Mouse (Mus musculus) heart, embryonic 11.5 days (tissue): ENCODE results near the gene H1foo. TPM values are rescaled to one million over a fixed set of nuclear protein-coding genes. Genes with fewer than 3 reads are reported as not detected.

Experiments used
- ATAC-seq: fragments of 200-750 bp; cut with Nextera tagmentation; replicated peaks from 2 replicates; pipeline ENCODE4 v1.8.0; 2017; ENCODE audit warnings: moderate library complexity; ENCODE audit not compliant: insufficient number of reproducible peaks, low FRiP score, low TSS enrichment
- H3K27ac ChIP-seq: fragments of 300-500 bp; sonication (generic); 2 replicates; pipeline ENCODE4 v1.5.1; 2014; ENCODE audit warnings: mild to moderate bottlenecking, low read depth, low read length
- H3K27me3 ChIP-seq: fragments of 300-500 bp; sonication (generic); 2 replicates; pipeline ENCODE4 v1.6.1; 2014; ENCODE audit warnings: mild to moderate bottlenecking, low read length, mixed read lengths; ENCODE audit not compliant: control insufficient read depth, insufficient read depth
- H3K36me3 ChIP-seq: fragments of 300-500 bp; sonication (generic); 2 replicates; pipeline ENCODE4 v1.6.1; 2014; ENCODE audit warnings: mild to moderate bottlenecking, low read length, moderate library complexity, mixed read lengths; ENCODE audit not compliant: control insufficient read depth, insufficient read depth
- H3K4me1 ChIP-seq: fragments of 300-500 bp; sonication (generic); 2 replicates; pipeline ENCODE4 v1.6.1; 2014; ENCODE audit warnings: low read length; ENCODE audit not compliant: control insufficient read depth, insufficient read depth
- H3K4me2 ChIP-seq: fragments of 300-500 bp; sonication (generic); 2 replicates; pipeline ENCODE4 v1.6.1; 2014; ENCODE audit warnings: mild to moderate bottlenecking, moderate library complexity
- H3K4me3 ChIP-seq: fragments of 300-500 bp; sonication (generic); 2 replicates; pipeline ENCODE4 v1.5.1; 2014; ENCODE audit warnings: low read depth, low read length
- H3K9ac ChIP-seq: fragments of 300-500 bp; sonication (generic); 2 replicates; pipeline ENCODE4 v1.6.1; 2014; ENCODE audit warnings: mild to moderate bottlenecking, low read depth, low read length, moderate library complexity
- H3K9me3 ChIP-seq: fragments of 300-500 bp; sonication (generic); replicated peaks from 2 replicates; pipeline ENCODE4 v1.6.1; 2016; ENCODE audit warnings: low read length; ENCODE audit not compliant: control insufficient read depth
- WGBS: fragments of 180-500 bp; shearing (Covaris S2); extraction: QIAGEN DNeasy Blood & Tissue Kit; methylation state at CpG from one replicate; pipeline ENCODE4 v1.1.7; 2014; ENCODE audit not compliant: insufficient replicate concordance; 5-methylcytosine and 5-hydroxymethylcytosine counted together
- polyA plus RNA-seq: library from polyadenylated mRNA; unstranded; fragments of >200 nt; fragmentation: Nextera tagmentation; extraction: Ambion mirVana; gene quantifications from 2 replicates; pipeline ENCODE4 v1.2.1, GENCODE M21; 2014

H1foo gene
- polyA plus RNA-seq, 1 experiment from 2014 or later = not detected

- Histone ChIP-seq H3K27ac (no peak overlapping the region), H3K36me3 (peaks cover 2% of the 10 kb centered on the region; the same call in 1 of the 2 replicates), H3K9ac (no peak overlapping the region), H3K9me3 (no peaks in the 10 kb centered on the region), H3K4me2 (no peak overlapping the region), H3K4me3 (no peak overlapping the region), H3K27me3 (no peaks in the 10 kb centered on the region), H3K4me1 (peaks cover 44% of the 10 kb centered on the region)
- no peak for ATAC-seq
- 64% methylated on average over 2 of the region's 2 CpGs for whole genome bisulfite sequencing
These were observed 37.9 kb upstream of the H1foo start for GRCm38 (mm10) chr6:115906871-115907270.

- Histone ChIP-seq H3K9ac (no peak overlapping the region; the same call in 1 of the 2 replicates), H3K27ac (no peak overlapping the region), H3K36me3 (peaks cover 2% of the 10 kb centered on the region; the same call in 1 of the 2 replicates), H3K4me3 (no peak overlapping the region), H3K27me3 (no peaks in the 10 kb centered on the region), H3K9me3 (no peaks in the 10 kb centered on the region), H3K4me1 (peaks cover 48% of the 10 kb centered on the region), H3K4me2 (no peak overlapping the region)
- ATAC-seq = no peak
- WGBS = 26% methylated on average over 6 of the region's 6 CpGs
These were observed 36.2 kb upstream of the H1foo start for GRCm38 (mm10) chr6:115908421-115908982.

GRCm38 (mm10) chr6:115909052-115909451 is 35.7 kb upstream of the H1foo start:
- H3K36me3 ChIP-seq = peaks cover 2% of the 10 kb centered on the region; the same call in 1 of the 2 replicates
- peaks cover 49% of the 10 kb centered on the region for H3K4me1 ChIP-seq
- H3K4me2 ChIP-seq = no peak overlapping the region
- 31% methylated on average over 3 of the region's 3 CpGs for WGBS
- peak overlapping the region; percentile 54; the same call in 1 of the 2 replicates for H3K27ac ChIP-seq
- no peaks in the 10 kb centered on the region for H3K9me3 ChIP-seq
- no peak for ATAC-seq
- H3K27me3 ChIP-seq = no peaks in the 10 kb centered on the region
- peak overlapping the region; percentile 56 for H3K9ac ChIP-seq
- H3K4me3 ChIP-seq = no peak overlapping the region

- Histone ChIP-seq H3K4me2 (no peak overlapping the region), H3K27ac (peak overlapping the region; percentile 54; the same call in 1 of the 2 replicates), H3K4me3 (no peak overlapping the region), H3K4me1 (peaks cover 57% of the 10 kb centered on the region), H3K36me3 (peaks cover 2% of the 10 kb centered on the region; the same call in 1 of the 2 replicates), H3K9ac (peak overlapping the region; percentile 7; the same call in 1 of the 2 replicates), H3K9me3 (no peaks in the 10 kb centered on the region), H3K27me3 (no peaks in the 10 kb centered on the region)
- 58% methylated on average over 8 of the region's 8 CpGs for WGBS
- peak; percentile 62 for ATAC-seq
These were observed 34.8 kb upstream of the H1foo start for GRCm38 (mm10) chr6:115909940-115910339.

GRCm38 (mm10) chr6:115911763-115912162 is 33.0 kb upstream of the H1foo start:
- no peak for ATAC-seq
- Histone ChIP-seq H3K9ac (peak overlapping the region; percentile 12; the same call in 1 of the 2 replicates), H3K27me3 (no peaks in the 10 kb centered on the region), H3K4me1 (peaks cover 72% of the 10 kb centered on the region), H3K36me3 (no peaks in the 10 kb centered on the region; the same call in 1 of the 2 replicates), H3K4me3 (no peak overlapping the region), H3K4me2 (no peak overlapping the region), H3K9me3 (no peaks in the 10 kb centered on the region), H3K27ac (peak overlapping the region; percentile 38; the same call in 1 of the 2 replicates)
- WGBS = 46% methylated on average over 6 of the region's 6 CpGs

GRCm38 (mm10) chr6:115913482-115913881 is 31.3 kb upstream of the H1foo start:
- H3K27me3 ChIP-seq = no peaks in the 10 kb centered on the region
- H3K4me1 ChIP-seq = peaks cover 72% of the 10 kb centered on the region
- 80% methylated on average over 10 of the region's 10 CpGs for WGBS
- H3K27ac ChIP-seq = no peak overlapping the region
- ATAC-seq = no peak
- no peaks in the 10 kb centered on the region; the same call in 1 of the 2 replicates for H3K36me3 ChIP-seq
- H3K4me2 ChIP-seq = no peak overlapping the region
- H3K4me3 ChIP-seq = no peak overlapping the region
- no peaks in the 10 kb centered on the region for H3K9me3 ChIP-seq
- H3K9ac ChIP-seq = no peak overlapping the region

- H3K4me1 ChIP-seq = peaks cover 61% of the 10 kb centered on the region
- WGBS = 80% methylated on average over 15 of the region's 15 CpGs
- H3K27ac ChIP-seq = peak overlapping the region; percentile 75
These were observed 30.1 kb upstream of the H1foo start for GRCm38 (mm10) chr6:115914511-115915202.

GRCm38 (mm10) chr6:115915601-115916445 is 28.9 kb upstream of the H1foo start:
- H3K9ac ChIP-seq = no peak overlapping the region
- 32% methylated on average over 17 of the region's 17 CpGs for WGBS
- H3K36me3 ChIP-seq = no peaks in the 10 kb centered on the region
- ATAC-seq = no peak
- H3K4me1 ChIP-seq = peaks cover 57% of the 10 kb centered on the region
- H3K27me3 ChIP-seq = no peaks in the 10 kb centered on the region
- H3K4me2 ChIP-seq = peak overlapping the region; percentile 31
- no peaks in the 10 kb centered on the region for H3K9me3 ChIP-seq
- H3K4me3 ChIP-seq = no peak overlapping the region
- H3K27ac ChIP-seq = peak overlapping the region; percentile 75

More at GRCm38 (mm10) chr6:115914511-115915202, 30.1 kb upstream of the H1foo start:
- no peak for ATAC-seq
- Histone ChIP-seq H3K36me3 (no peaks in the 10 kb centered on the region), H3K4me3 (no peak overlapping the region), H3K27me3 (no peaks in the 10 kb centered on the region), H3K9me3 (no peaks in the 10 kb centered on the region), H3K9ac (no peak overlapping the region), H3K4me2 (no peak overlapping the region)
